Mouse (Mus musculus) midbrain, embryonic 16.5 days (tissue): Measurements from ENCODE around the gene Garem2. TPM values are rescaled to one million over a fixed set of nuclear protein-coding genes. Genes with fewer than 3 reads are reported as not detected.

ENCODE experiments used
- ATAC-seq: fragments of 200-750 bp; cut with Nextera tagmentation; 2 replicates; pipeline ENCODE4 v1.8.0; 2017; ENCODE audit warnings: moderate TSS enrichment
- H3K27ac ChIP-seq: fragments of 300-500 bp; sonication (generic); 2 replicates; pipeline ENCODE4 v1.5.1; 2014; ENCODE audit warnings: mild to moderate bottlenecking, low read length, mixed read lengths
- H3K27me3 ChIP-seq: fragments of 300-500 bp; sonication (generic); 2 replicates; pipeline ENCODE4 v1.6.1; 2014; ENCODE audit warnings: low read depth, low read length, mixed read lengths; ENCODE audit not compliant: control insufficient read depth, insufficient read depth
- H3K36me3 ChIP-seq: fragments of 300-500 bp; sonication (generic); 2 replicates; pipeline ENCODE4 v1.6.1; 2014; ENCODE audit warnings: mild to moderate bottlenecking, low read length, moderate library complexity, mixed read lengths; ENCODE audit not compliant: control insufficient read depth, insufficient read depth
- H3K4me1 ChIP-seq: fragments of 300-500 bp; sonication (generic); 2 replicates; pipeline ENCODE4 v1.6.1; 2014; ENCODE audit warnings: mild to moderate bottlenecking, low read length, mixed read lengths; ENCODE audit not compliant: control insufficient read depth, insufficient read depth
- H3K4me2 ChIP-seq: fragments of 300-500 bp; sonication (generic); 2 replicates; pipeline ENCODE4 v1.6.1; 2014; ENCODE audit warnings: mild to moderate bottlenecking, low read length, mixed read lengths
- H3K4me3 ChIP-seq: fragments of 300-500 bp; sonication (generic); 2 replicates; pipeline ENCODE4 v1.5.1; 2014; ENCODE audit warnings: low read depth, mild to moderate bottlenecking, low read length, moderate library complexity, mixed read lengths
- H3K9ac ChIP-seq: fragments of 300-500 bp; sonication (generic); 2 replicates; pipeline ENCODE4 v1.6.1; 2014; ENCODE audit warnings: low read depth, low read length, mixed read lengths
- H3K9me3 ChIP-seq: fragments of 300-500 bp; sonication (generic); replicated peaks from 2 replicates; pipeline ENCODE4 v1.6.1; 2014; ENCODE audit warnings: mild to moderate bottlenecking, low read length, mixed read lengths; ENCODE audit not compliant: control insufficient read depth, poor library complexity, severe bottlenecking
- WGBS: fragments of 180-500 bp; shearing (Covaris S2); extraction: QIAGEN DNeasy Blood & Tissue Kit; methylation state at CpG from one replicate; pipeline ENCODE4 v1.1.7; 2014; 5-methylcytosine and 5-hydroxymethylcytosine counted together
- polyA plus RNA-seq: library from polyadenylated mRNA; unstranded; fragments of >200 nt; fragmentation: Nextera tagmentation; extraction: Ambion mirVana; gene quantifications from 2 replicates; pipeline ENCODE4 v1.2.1, GENCODE M21; 2015

Gene Garem2
- polyA plus RNA-seq, 1 experiment from 2014 or later = 8.1 TPM

GRCm38 (mm10) chr5:30108233-30108632, 3.3 kb downstream of the Garem2 start:
- Histone ChIP-seq H3K36me3 (no peaks in the 10 kb centered on the region), H3K9ac (no peak overlapping the region), H3K4me3 (no peak overlapping the region), H3K4me2 (peak overlapping the region; percentile 99), H3K9me3 (no peaks in the 10 kb centered on the region), H3K27ac (peak overlapping the region; percentile 51), H3K4me1 (peaks cover 45% of the 10 kb centered on the region), H3K27me3 (no peaks in the 10 kb centered on the region; the same call in 1 of the 2 replicates)
- no peak for ATAC-seq
- 64% methylated on average over 6 of the region's 6 CpGs for WGBS

DNA sequence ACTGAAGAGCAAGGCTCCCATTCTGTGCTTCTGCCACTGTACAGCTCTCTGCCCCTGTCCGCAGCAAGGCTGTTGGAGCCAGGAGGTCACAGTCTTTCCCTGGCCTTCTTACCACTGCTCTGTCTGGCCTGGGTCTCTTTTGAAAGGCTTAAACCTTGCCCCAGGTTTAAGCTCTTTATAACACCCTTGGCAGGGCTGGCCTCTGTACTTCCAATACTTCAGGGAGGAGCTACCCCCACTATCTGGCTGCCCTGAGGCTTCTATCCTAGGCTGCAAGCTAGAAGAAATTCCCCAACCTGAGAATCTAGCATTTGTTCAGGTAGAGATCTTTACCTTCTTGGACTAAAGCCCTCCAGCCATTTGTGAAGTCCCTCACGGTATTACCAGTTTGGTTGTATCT, 4.9 kb downstream of the Garem2 start:
- Histone ChIP-seq H3K4me3 (no peak overlapping the region), H3K36me3 (no peaks in the 10 kb centered on the region), H3K9me3 (no peaks in the 10 kb centered on the region), H3K27me3 (no peaks in the 10 kb centered on the region; the same call in 1 of the 2 replicates), H3K27ac (peak overlapping the region; percentile 33; the same call in 1 of the 2 replicates), H3K9ac (no peak overlapping the region), H3K4me2 (no peak overlapping the region), H3K4me1 (peaks cover 46% of the 10 kb centered on the region)
- no peak for ATAC-seq
- WGBS = 26% methylated on average over 2 of the region's 2 CpGs

GRCm38 (mm10) chr5:30110371-30111060, 5.6 kb downstream of the Garem2 start:
- H3K36me3 ChIP-seq = no peaks in the 10 kb centered on the region
- peak overlapping the region; percentile 58 for H3K27ac ChIP-seq
- 6% methylated on average over 22 of the region's 22 CpGs for WGBS
- H3K9ac ChIP-seq = no peak overlapping the region
- no peak for ATAC-seq
- H3K9me3 ChIP-seq = no peaks in the 10 kb centered on the region
- no peaks in the 10 kb centered on the region for H3K27me3 ChIP-seq
- peak overlapping the region; percentile 18 for H3K4me3 ChIP-seq
- H3K4me2 ChIP-seq = peak overlapping the region; percentile 49
- H3K4me1 ChIP-seq = peaks cover 40% of the 10 kb centered on the region

DNA sequence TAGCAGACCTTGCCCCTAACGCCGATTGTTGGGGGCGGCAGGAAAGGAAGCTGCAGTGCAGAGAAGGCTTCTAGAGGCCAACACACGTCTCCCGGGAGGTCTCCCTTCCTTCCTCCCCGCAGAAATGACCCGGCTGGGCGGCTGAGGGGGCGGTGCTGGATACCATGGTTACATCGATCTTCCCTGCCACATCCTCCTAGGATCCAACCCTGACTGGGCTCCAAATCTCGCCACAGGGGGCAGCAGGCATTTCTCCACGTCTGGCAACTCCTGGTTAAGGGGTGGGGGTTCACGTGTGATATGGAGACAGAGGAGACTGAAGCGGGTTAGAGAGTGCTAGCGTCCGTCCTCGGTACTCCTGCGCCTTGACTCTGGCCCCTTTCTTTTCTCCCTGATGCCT, 6.2 kb downstream of the Garem2 start:
- Histone ChIP-seq H3K9me3 (no peaks in the 10 kb centered on the region), H3K27me3 (no peaks in the 10 kb centered on the region), H3K27ac (peak overlapping the region; percentile 58), H3K4me1 (peaks cover 35% of the 10 kb centered on the region), H3K4me3 (peak overlapping the region; percentile 18), H3K36me3 (no peaks in the 10 kb centered on the region), H3K4me2 (peak overlapping the region; percentile 49), H3K9ac (no peak overlapping the region)
- peak; percentile 23 for ATAC-seq
- 5% methylated on average over 18 of the region's 18 CpGs for WGBS

DNA sequence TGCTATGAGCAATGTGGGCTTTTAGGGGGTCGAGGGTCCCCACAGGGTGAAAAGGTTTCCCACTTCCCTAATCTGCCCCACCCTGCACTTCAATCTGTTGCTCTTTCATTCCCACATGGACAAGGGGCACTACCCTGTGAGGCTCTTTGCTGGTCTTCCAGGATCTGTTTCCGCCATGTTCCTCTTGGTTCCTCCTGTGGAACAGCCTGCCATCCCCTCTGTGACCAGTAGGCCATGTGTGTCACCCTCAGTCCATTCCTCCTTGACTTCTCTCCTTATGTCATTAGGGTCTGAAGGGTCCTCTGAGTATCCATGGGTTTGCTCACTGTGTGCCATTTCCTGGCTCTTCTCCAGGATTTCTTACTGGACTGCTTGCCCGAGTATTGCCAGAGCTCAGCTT, 6.8 kb downstream of the Garem2 start:
- no peak overlapping the region for H3K4me2 ChIP-seq

DNA sequence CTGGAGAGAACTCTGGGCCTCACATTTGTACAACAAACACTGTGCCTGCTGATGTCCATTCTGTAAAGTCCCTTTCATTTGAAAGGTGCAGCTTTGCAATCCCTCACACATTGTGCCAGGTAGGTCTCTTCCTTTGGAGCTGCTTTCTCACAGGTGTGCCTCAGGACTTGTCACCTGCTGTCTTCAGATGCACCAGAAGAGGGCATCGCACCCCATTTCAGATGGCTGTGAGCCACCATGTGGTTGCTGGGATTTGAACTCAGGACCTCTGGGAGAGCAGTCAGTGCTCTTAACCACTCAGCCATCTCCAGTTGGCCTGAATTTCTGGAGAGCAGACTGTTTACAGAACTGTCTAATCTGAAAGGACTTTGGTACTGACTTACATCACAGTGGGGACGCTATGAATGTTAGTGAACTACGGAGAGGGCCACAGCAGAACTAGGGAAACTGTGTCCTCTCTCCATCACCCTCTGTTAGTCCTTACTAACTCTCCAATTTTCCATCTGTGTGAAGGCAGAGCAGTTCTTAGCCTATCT, 7.6 kb downstream of the Garem2 start:
- H3K9me3 ChIP-seq = no peaks in the 10 kb centered on the region
- no peak overlapping the region for H3K4me2 ChIP-seq
- no peak overlapping the region for H3K27ac ChIP-seq
- ATAC-seq = no peak
- WGBS = 90% methylated on average over 3 of the region's 3 CpGs
- H3K4me1 ChIP-seq = peaks cover 20% of the 10 kb centered on the region
- peaks cover 4% of the 10 kb centered on the region; the same call in 1 of the 2 replicates for H3K36me3 ChIP-seq
- no peak overlapping the region for H3K9ac ChIP-seq
- no peak overlapping the region for H3K4me3 ChIP-seq
- no peaks in the 10 kb centered on the region for H3K27me3 ChIP-seq

More for the DNA sequence above, 6.8 kb downstream of the Garem2 start:
- Histone ChIP-seq H3K27me3 (no peaks in the 10 kb centered on the region), H3K36me3 (peaks cover 4% of the 10 kb centered on the region; the same call in 1 of the 2 replicates), H3K27ac (no peak overlapping the region), H3K9me3 (no peaks in the 10 kb centered on the region), H3K4me3 (no peak overlapping the region), H3K9ac (no peak overlapping the region), H3K4me1 (peaks cover 28% of the 10 kb centered on the region)
- 67% methylated on average over 3 of the region's 3 CpGs for WGBS
- ATAC-seq = no peak

- Histone ChIP-seq H3K4me2 (peak overlapping the region; percentile 74), H3K36me3 (peaks cover 10% of the 10 kb centered on the region; the same call in 1 of the 2 replicates), H3K9me3 (no peaks in the 10 kb centered on the region), H3K27ac (peak overlapping the region; percentile 73), H3K27me3 (no peaks in the 10 kb centered on the region), H3K4me3 (peak overlapping the region; percentile 58), H3K9ac (peak overlapping the region; percentile 72), H3K4me1 (peaks cover 18% of the 10 kb centered on the region)
- WGBS = 2% methylated on average over 90 of the region's 103 CpGs
- peak; percentile 87 for ATAC-seq
Measured at GRCm38 (mm10) chr5:30113881-30114760, 9.2 kb downstream of the Garem2 start.

DNA sequence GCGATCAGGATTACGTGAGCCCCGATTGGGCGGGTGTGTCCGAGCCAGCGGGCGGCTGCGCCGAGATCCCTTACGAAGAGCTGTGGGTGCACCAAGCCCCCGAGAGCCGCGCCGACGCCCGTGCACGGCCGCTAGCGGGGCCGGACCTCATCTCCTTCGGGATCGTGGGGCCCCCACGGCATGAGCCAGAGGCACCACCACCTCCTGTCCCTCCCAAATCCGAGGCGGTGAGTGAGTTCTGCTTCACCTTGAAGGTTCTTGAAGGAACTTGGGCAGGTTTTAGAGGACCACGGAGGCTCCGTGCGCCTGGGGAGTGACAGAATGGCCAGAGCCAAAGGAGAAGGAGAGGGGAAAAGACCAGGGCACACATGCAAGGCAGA, 9.8 kb downstream of the Garem2 start:
- Histone ChIP-seq H3K4me3 (peak overlapping the region; percentile 58), H3K36me3 (peaks cover 10% of the 10 kb centered on the region; the same call in 1 of the 2 replicates), H3K4me2 (peak overlapping the region; percentile 74), H3K4me1 (peaks cover 18% of the 10 kb centered on the region), H3K9me3 (no peaks in the 10 kb centered on the region), H3K9ac (peak overlapping the region; percentile 72), H3K27me3 (no peaks in the 10 kb centered on the region), H3K27ac (no peak overlapping the region)
- WGBS = 6% methylated on average over 21 of the region's 28 CpGs
- ATAC-seq = no peak; the same call in 1 of the 2 replicates
